Mouse (Mus musculus) small intestine, adult 2 months (tissue): Measurements from ENCODE around the gene Il2rb.

Source experiments
- CTCF ChIP-seq: fragments of 200-500 bp; IDR thresholded peaks from 2 replicates; pipeline ENCODE4 v1.5.1; 2012; ENCODE audit warnings: low read depth, mild to moderate bottlenecking, control low read depth, inconsistent platforms, low read length, moderate library complexity, mixed read lengths; ENCODE audit not compliant: insufficient replicate concordance, insufficient read length; ENCODE audit errors: extremely low read depth
- POLR2A ChIP-seq: fragments of 200-500 bp; IDR thresholded peaks from 2 replicates; pipeline ENCODE4 v1.6.1; 2012; ENCODE audit warnings: low read depth, mild to moderate bottlenecking, control low read depth, inconsistent platforms, low read length, moderate library complexity

DNA sequence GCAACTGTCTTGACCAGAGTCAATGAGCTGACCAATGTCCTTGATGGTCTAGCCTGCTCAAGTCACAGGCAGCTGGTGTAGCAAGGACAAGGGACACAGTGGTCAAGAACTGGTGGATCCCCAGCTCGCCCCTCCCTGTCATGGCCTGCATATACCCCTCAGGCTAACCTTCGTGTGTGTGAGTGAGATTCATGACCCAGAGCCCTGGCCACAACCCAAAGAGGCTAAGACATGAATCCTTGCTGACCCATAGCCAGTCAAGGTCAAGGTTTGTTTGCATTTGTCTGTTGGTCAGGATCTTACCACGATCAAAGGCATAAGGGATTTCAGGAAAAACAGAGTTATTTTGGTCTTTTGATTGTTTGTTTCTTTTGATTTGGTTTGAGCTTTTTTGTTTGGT, 12.6 kb downstream of the Il2rb start:
- TF ChIP-seq POLR2A (no peak), CTCF (no peak)
